Comparison of ENCODE assay signal across 9 mouse cellular contexts in the genomic region with DNA sequence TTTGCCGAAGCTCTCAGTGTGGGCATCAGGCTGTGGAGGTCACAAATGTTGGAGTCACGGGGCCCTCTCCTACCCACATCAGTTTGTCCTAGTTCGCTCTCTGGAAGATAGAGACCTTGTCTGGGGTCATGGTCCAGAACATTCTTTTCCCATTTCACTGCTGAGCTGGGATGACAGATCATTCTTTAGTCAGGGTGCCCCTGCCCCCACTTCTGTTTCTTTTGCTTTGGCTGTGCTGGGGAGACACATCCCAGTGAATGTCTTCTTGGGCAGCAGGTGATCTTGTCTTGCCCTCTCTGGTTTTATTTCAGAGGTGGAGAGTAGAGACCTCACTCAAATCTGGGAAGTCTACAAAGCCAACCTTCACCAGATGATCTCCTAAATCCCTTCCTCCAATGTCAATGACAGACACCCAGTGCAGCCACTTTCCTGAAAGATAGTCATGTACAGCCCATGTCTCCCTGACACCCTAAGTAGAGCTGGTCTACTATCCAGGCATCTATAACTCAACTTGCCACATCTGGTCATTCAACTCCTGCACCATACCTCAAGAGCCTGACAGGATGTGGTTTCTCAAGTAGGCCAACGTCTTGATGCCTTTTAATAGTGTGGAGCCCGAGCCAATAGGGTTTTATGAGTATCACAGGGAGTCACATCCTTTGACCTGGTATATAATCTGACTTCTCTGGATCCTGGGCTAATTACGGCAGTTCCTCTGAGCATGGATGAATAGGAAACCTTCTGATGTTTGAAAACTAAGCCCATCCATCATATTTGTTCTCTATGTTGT. TPM values are rescaled to one million over a fixed set of nuclear protein-coding genes. Genes with fewer than 3 reads are reported as not detected.
DNase-seq lines count a peak whose midpoint lies in the region; ATAC-seq and TF ChIP-seq lines count a peak whose summit lies in the region.
"Had no signal": no experiment of that assay in that cellular context is flagged by ENCODE, and none has a peak within 500 bp of the region (broad histone marks: within the 10 kb centered on the region; RNA-seq: fewer than 3 reads in every experiment).

No protein-coding gene starts in this region.

- peak overlapping the region; percentile 78; the same call in 1 of the 2 replicates for H3K4me2 ChIP-seq in forebrain, embryonic 12.5 days
- H3K4me2 ChIP-seq in midbrain, embryonic 15.5 days: peak overlapping the region; percentile 79

- TF ChIP-seq CTCF in layer of hippocampus, adult 2 months (conservative IDR thresholded peaks at IDR 0.05): no peak

- H3K9me3 ChIP-seq in forebrain, embryonic 12.5 days: no peaks in the 10 kb centered on the region
- no peaks in the 10 kb centered on the region for H3K9me3 ChIP-seq in midbrain, embryonic 15.5 days

- WGBS in forebrain, embryonic 12.5 days: 85% methylated on average over 6 of the region's 6 CpGs
- 89% methylated on average over 6 of the region's 6 CpGs for WGBS in midbrain, embryonic 15.5 days

- H3K4me1 ChIP-seq in forebrain, embryonic 12.5 days: peaks cover 32% of the 10 kb centered on the region
- peaks cover 16% of the 10 kb centered on the region for H3K4me1 ChIP-seq in midbrain, embryonic 15.5 days

- DNase-seq in adrenal gland, adult (ENCODE audit: inconsistent age in 2 of 2, low spot score in 1 of 2): peak; percentile 59 to 71
- no peak for DNase-seq in adrenal gland, postnatal 4 days (ENCODE audit: low spot score in 2 of 2)
- no peak for DNase-seq in layer of hippocampus, adult 2 months (ENCODE audit: low spot score in 2 of 2)
- no peak for DNase-seq in layer of hippocampus, adult 11-12 months (ENCODE audit: low spot score)
- DNase-seq in left cerebral cortex, adult 9 months (ENCODE audit: low spot score in 2 of 2): no peak
- no peak for DNase-seq in thymus, postnatal 4 days
- DNase-seq: heart, postnatal 4 days had no signal

- H3K4me3 ChIP-seq in layer of hippocampus, adult 2 months: no peak overlapping the region
- no peak overlapping the region for H3K4me3 ChIP-seq in forebrain, embryonic 12.5 days (replicated peaks)
- no peak overlapping the region for H3K4me3 ChIP-seq in midbrain, embryonic 15.5 days

- no peak overlapping the region for H3K9ac ChIP-seq in forebrain, embryonic 12.5 days
- no peak overlapping the region for H3K9ac ChIP-seq in midbrain, embryonic 15.5 days

- H3K27ac ChIP-seq in layer of hippocampus, adult 2 months: peak overlapping the region; percentile 90; the same call in 1 of the 2 replicates
- H3K27ac ChIP-seq in forebrain, embryonic 12.5 days: no peak overlapping the region
- H3K27ac ChIP-seq in midbrain, embryonic 15.5 days: peak overlapping the region; percentile 80; the same call in 1 of the 2 replicates

- H3K27me3 ChIP-seq in forebrain, embryonic 12.5 days: peaks cover 42% of the 10 kb centered on the region
- H3K27me3 ChIP-seq in midbrain, embryonic 15.5 days (replicated peaks): no peaks in the 10 kb centered on the region

- no peaks in the 10 kb centered on the region for H3K36me3 ChIP-seq in forebrain, embryonic 12.5 days (replicated peaks)
- H3K36me3 ChIP-seq in midbrain, embryonic 15.5 days (replicated peaks): no peaks in the 10 kb centered on the region

- ATAC-seq in forebrain, embryonic 12.5 days (ENCODE audit: low FRiP score): peak; percentile 5; the same call in 1 of the 2 replicates
- ATAC-seq in midbrain, embryonic 15.5 days (replicated peaks): no peak

RNA-seq across cellular contexts. Expression of a gene that starts 0.9 kb away (rescaled TPM):
- 1 to 10 TPM in 1 of 2 experiments, under 1 TPM in 1; 0.40 to 1.1 TPM for total RNA-seq in adrenal gland, postnatal 4 days (2021)
- total RNA-seq in layer of hippocampus, adult 2 months (2021): 1 to 10 TPM; 5.1 to 5.9 TPM
- polyA plus RNA-seq in forebrain, embryonic 12.5 days (2016; fragmentation: Nextera tagmentation; extraction: Ambion mirVana): 3.7 and 4.3 TPM in 2 replicates
- polyA plus RNA-seq in midbrain, embryonic 15.5 days (2015; fragmentation: Nextera tagmentation; extraction: Ambion mirVana): 12.4 and 15.4 TPM in 2 replicates

Comparison
In these comparisons a context has a peak if more than half of its experiments do, and no peak if none do; other contexts are left out.
1. DNase-seq: peak in adrenal gland, adult (2 of 2); none in adrenal gland, postnatal 4 days (0 of 2), layer of hippocampus, adult 2 months (0 of 2), layer of hippocampus, adult 11-12 months (single experiment), left cerebral cortex, adult 9 months (0 of 2) and thymus, postnatal 4 days (single experiment).